ENCODE assay signal across 33 mouse cellular contexts in the genomic region with DNA sequence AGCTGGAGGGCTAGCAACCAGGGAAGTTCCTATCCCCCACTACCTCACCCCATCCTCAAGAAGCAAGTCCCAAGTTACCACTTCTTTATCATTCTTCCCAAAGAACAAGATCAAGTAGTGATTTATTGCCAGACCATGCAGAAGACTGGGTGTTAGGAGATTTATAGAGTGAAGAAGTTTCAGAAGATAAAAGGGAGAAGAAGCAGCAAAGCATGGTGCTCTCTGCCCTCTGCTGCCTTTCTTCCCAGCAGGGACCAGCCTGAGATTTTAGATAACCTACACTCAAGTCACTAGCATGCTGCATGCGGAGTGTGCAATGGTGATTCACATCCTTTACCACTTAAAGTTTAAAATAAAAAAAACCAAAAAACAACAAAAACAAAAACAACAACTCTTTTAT.
"Had no signal": no experiment of that assay in that cellular context is flagged by ENCODE, and none has a peak within 500 bp of the region (broad histone marks: within the 10 kb centered on the region; RNA-seq: fewer than 3 reads in every experiment).

No protein-coding gene starts in this region.

- H3K27ac ChIP-seq: limb, embryonic 10.5 days; limb, embryonic 12.5 days; limb, embryonic 13.5 days; limb, embryonic 15.5 days; liver, embryonic 12.5 days; liver, embryonic 13.5 days; liver, embryonic 14.5 days; liver, embryonic 15.5 days; lung, embryonic 15.5 days; macrophage; midbrain, embryonic 10.5 days; midbrain, embryonic 12.5 days; midbrain, embryonic 13.5 days; midbrain, embryonic 15.5 days; neural tube, embryonic 12.5 days; neural tube, embryonic 13.5 days had no signal

- H3K4me1 ChIP-seq: limb, embryonic 15.5 days; liver, embryonic 12.5 days; liver, embryonic 13.5 days; liver, embryonic 15.5 days; megakaryocyte, embryonic 14.5 days had no signal

- H3K4me2 ChIP-seq: limb, embryonic 12.5 days; limb, embryonic 13.5 days; limb, embryonic 15.5 days; liver, embryonic 11.5 days; liver, embryonic 12.5 days; liver, embryonic 13.5 days; liver, embryonic 15.5 days; lung, embryonic 14.5 days; lung, embryonic 15.5 days; midbrain, embryonic 11.5 days; midbrain, embryonic 12.5 days; midbrain, embryonic 13.5 days; midbrain, embryonic 15.5 days; neural tube, embryonic 12.5 days; neural tube, embryonic 13.5 days had no signal

- H3K9me3 ChIP-seq: limb, embryonic 10.5 days; limb, embryonic 12.5 days; limb, embryonic 13.5 days; limb, embryonic 15.5 days; liver, embryonic 12.5 days; liver, embryonic 13.5 days; liver, embryonic 15.5 days; lung, embryonic 15.5 days; midbrain, embryonic 10.5 days; midbrain, embryonic 12.5 days; midbrain, embryonic 13.5 days; midbrain, embryonic 15.5 days; neural tube, embryonic 12.5 days; neural tube, embryonic 13.5 days had no signal

- H3K27me3 ChIP-seq: limb, embryonic 12.5 days; limb, embryonic 13.5 days; limb, embryonic 15.5 days; liver, embryonic 12.5 days; liver, embryonic 13.5 days; liver, embryonic 15.5 days; lung, embryonic 15.5 days; megakaryocyte, embryonic 14.5 days; midbrain, embryonic 12.5 days; midbrain, embryonic 13.5 days; midbrain, embryonic 15.5 days; neural tube, embryonic 12.5 days; neural tube, embryonic 13.5 days had no signal

- ATAC-seq: liver, embryonic 12.5 days; liver, postnatal 0 days; lung, postnatal 0 days; midbrain, embryonic 13.5 days; midbrain, embryonic 15.5 days; midbrain, embryonic 16.5 days had no signal

- DNase-seq: left cerebral cortex, postnatal 4 days; liver; liver, embryonic 13.5 days; liver, postnatal 0 days; lung, adult 18-20 months; lung, adult 2 months; lung, embryonic 14.5 days; lung, postnatal 10 days; lung, postnatal 14 days; lung, postnatal 36 days; lung, postnatal 4 days; midbrain, embryonic 14.5 days had no signal

- H3K4me3 ChIP-seq: limb, embryonic 10.5 days; limb, embryonic 12.5 days; limb, embryonic 13.5 days; limb, embryonic 15.5 days; liver, embryonic 12.5 days; liver, embryonic 13.5 days; liver, embryonic 15.5 days; lung, embryonic 15.5 days; megakaryocyte, embryonic 14.5 days; midbrain, embryonic 10.5 days; midbrain, embryonic 12.5 days; midbrain, embryonic 13.5 days; midbrain, embryonic 15.5 days; myocyte; neural tube, embryonic 12.5 days; neural tube, embryonic 13.5 days had no signal

- H3K9ac ChIP-seq: limb, embryonic 12.5 days; limb, embryonic 13.5 days; limb, embryonic 15.5 days; liver, embryonic 12.5 days; liver, embryonic 13.5 days; liver, embryonic 14.5 days; liver, embryonic 15.5 days; liver, postnatal 0 days; lung, embryonic 14.5 days; lung, embryonic 15.5 days; midbrain, embryonic 12.5 days; midbrain, embryonic 13.5 days; midbrain, embryonic 15.5 days; neural tube, embryonic 12.5 days; neural tube, embryonic 13.5 days had no signal

- H3K36me3 ChIP-seq: limb, embryonic 10.5 days; limb, embryonic 12.5 days; limb, embryonic 13.5 days; limb, embryonic 15.5 days; liver, embryonic 12.5 days; liver, embryonic 13.5 days; liver, embryonic 15.5 days; lung, embryonic 15.5 days; midbrain, embryonic 10.5 days; midbrain, embryonic 12.5 days; midbrain, embryonic 13.5 days; midbrain, embryonic 15.5 days; neural tube, embryonic 12.5 days; neural tube, embryonic 13.5 days had no signal
